Mouse (Mus musculus) left cerebral cortex, adult 18-20 months (tissue): ENCODE measurements around the gene Opa3. TPM values are rescaled to one million over a fixed set of nuclear protein-coding genes. Genes with fewer than 3 reads are reported as not detected.

Experiments used
- DNase-seq, 2 experiments: peaks; one replicate each; pipeline ENCODE4 v3.0.0; 2021 to 2022; ENCODE audit warnings: low spot score in 2 of 2, mixed read lengths in 1 of 2
- long read RNA-seq, 2 experiments: library from polyadenylated mRNA; stranded (forward); transcript quantifications; one replicate each; pipeline ENCODE4 v2.0.0; 2021
- total RNA-seq, 2 experiments: library from RNA; stranded (reverse); gene quantifications; 2 replicates each; pipeline ENCODE4 v1.2.3; 2021

Opa3 gene
- 10 to 100 TPM; 47.3 to 47.6 TPM for total RNA-seq
- long read RNA-seq, experiment 1, transcript Opa3-201 (2 exons, 3,366 nt) = major isoform, 80 of 92 reads
- long read RNA-seq, experiment 1, partial matches to known transcripts = 7 of 92 reads
- long read RNA-seq, experiment 1, other reads (novel, unspliced or antisense) = 4 of 92 reads
- long read RNA-seq, experiment 2, transcript Opa3-201 (2 exons, 3,366 nt) = major isoform, 53 of 57 reads
- long read RNA-seq, experiment 2, partial matches to known transcripts = 4 of 57 reads
- long read RNA-seq, experiment 2, other reads (novel, unspliced or antisense) = 0 of 57 reads

DNA sequence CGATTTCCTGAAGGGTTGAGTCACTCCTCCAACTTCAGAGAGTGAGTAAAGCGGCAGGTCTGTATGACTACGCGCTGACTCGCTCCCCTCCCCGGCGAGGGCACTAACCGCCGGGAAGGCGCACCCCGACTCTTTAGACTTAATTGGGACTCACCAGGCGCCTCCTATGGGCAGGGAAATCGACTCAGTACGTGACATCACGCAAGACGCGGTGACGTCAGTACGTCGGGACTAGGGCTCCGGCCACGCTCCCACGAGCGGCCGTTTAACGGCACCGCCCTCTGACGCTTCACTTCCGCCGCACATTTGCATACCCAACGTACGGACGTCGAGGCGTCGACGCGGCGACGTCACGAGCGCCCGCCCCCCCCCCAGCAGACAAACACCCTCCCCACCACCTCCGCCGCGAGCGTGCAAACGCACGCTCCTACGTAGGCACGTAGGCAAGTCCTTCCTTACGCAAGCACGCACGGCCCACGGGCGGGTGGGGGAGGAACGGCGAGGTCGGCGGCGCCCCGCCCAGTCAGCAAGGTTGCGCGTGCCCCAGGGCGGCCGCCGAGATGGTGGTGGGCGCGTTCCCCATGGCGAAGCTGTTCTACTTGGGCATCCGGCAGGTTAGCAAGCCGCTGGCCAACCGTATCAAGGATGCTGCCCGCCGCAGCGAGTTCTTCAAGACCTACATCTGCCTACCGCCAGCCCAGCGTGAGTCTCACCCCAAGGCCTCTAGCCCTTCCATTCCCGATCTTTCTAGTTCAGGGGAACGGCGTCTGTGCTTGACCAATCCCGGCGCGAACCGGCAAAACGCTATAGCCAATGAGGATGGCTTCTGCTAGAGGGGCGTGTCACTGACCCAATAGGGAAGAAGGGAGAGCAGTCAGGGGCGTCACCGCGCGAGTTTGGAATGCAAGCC lies at the start of gene Opa3:
Gene Opa3, plus strand, starts transcription at position 452 of the 910 bp plus-strand sequence.
- peak; percentile 100 for DNase-seq

DNA sequence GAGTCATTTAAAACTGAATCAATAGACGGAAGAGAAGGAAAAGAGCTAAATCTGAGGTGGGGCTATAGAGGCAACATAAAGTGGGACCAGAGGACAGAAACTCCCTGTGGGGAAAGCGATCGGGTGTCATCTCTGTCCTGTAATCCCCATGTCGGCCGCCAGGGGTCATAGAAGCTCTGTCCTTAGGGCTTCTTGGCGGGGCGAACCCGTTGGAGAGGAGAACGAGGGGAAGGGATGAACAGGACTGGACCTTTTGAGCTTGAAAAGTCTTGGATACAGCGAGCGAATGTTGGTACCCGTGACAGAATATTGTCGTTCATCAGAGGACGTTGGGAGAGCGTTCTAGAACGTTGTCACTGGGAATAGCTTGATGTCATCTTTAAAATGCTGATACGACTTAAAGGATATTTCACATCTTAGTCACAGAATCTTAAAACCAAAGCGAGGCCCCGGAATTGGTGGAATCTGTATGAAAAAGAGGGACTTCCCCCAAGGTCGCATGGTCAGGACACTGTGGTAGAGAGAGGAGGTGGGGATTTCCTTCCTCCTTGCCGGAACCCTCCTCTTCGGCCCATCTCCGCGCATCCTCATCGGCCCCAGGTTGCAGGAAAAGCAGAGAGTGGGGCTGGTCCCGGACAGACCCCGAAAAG lies 49.6 kb upstream of the Opa3 start:
- peak; percentile 87 to 91 for DNase-seq

DNA sequence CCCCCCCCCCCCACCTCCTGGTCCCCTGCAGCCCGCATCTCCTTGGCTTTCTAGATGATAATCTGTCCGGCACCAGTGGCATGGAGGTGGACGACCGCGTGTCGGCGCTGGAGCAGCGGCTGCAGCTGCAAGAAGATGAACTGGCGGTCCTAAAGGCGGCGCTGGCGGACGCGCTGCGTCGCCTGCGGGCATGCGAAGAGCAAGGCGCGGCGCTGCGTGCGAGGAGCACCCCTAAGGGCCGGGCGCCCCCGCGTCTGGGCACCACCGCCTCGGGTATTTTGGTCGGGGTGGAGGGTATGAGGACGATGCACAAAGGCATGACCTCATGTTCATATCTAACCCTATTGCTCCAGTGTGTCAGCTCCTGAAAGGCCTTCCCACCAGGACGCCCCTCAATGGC lies 49.0 kb upstream of the Opa3 start:
- DNase-seq = peak; percentile 56 to 73

DNA sequence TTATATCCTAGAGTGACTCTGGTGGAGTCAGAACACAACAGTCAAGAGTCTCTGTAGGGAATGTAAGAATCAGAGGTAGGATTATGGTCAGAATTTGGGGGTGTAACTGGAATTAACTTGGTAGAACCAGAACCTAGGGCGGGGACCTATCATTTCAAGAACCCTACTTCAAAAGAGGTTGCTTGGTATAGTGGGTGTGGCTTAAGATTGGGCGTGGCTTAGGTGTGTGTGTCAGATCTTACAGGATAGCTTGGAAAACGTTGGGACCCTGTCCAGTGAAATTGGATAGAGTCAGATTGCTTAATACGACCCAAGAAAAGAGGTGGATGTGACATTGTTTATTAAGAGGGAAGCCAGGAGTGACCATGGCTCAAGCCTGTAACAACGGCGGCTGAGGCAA lies 48.2 kb upstream of the Opa3 start:
- DNase-seq = no peak

DNA sequence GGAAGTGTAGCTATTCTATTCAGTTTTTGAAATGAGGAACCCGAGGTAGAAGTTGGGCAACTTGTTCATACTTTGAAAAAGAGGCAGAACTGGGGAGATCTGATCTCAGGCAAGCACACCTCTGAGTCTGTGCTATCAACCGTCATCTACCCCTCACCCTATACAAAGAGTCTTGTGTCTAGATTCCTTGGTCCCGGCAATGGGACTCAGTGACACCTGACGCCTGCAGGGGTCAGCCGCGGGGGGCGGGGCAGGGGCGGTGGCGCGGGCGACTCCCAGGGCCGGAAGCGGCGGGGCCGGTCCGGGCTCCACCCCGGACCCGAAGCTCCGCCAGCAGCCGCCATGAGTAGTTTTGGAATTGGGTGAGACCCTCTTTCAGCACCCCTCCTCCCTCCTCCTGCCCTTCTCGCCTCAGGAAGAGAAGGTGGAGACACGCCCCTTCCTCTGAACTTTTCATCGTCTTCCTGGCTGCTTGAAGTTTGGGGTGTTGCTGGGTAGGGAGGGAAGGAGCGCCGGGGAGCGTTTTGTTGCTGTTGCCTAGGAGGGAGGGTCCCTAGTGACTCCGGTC lies 47.2 kb upstream of the Opa3 start:
- DNase-seq = no peak

DNA sequence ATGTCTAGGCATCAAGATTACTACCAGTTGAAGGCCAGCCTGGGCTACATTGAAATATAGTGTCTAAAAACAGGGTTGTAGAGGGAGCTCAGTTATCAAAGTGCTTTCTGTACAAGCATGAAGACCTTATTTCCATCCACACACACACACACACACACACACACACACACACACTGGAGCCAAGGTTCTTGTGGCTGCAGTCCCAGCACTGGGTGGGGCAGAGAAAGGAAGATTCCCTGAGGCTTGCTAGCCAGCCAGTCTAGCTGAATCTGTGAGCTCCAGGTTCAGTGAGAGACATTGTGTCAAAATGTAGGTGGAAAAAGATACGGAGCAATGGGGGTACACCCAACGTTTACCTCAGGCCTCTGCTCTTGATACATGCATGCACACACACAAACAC lies 43.9 kb upstream of the Opa3 start:
- DNase-seq = no peak

DNA sequence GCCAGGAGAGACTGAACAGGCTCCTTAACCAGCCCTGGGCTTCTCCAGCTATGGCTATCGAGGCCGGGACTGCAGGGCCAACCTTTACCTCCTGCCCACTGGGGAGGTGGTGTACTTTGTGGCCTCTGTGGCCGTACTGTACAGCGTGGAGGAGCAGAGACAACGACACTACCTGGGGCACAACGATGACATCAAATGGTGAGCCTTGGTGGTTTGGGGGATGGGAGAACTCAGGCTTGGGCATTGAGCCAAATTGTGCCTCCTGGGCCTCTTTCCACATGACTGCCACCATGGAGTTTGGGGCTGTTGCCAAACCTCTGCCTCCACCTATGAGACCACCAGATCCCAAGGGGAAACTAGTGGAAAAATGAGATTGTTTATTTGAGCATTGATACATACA lies 43.4 kb upstream of the Opa3 start:
- DNase-seq = no peak

DNA sequence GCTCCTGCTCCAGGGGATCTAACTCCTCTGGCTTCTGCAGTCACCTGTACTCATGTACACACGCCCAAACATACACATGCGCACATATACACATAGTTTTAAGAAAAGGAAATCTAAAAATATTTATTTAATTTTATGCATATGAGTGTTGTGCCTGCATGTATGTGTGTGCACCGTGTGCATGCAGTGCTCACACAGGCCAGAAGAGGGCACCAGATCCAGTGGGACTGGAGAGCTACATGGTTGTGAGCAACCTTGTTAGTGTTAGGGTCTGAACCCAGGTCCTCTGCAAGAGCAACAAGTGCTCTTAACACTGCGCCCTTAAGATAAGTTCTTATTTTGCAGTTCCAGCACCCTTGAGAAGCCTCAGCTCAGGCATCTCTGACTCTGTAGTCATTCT lies 33.5 kb upstream of the Opa3 start:
- no peak for DNase-seq

DNA sequence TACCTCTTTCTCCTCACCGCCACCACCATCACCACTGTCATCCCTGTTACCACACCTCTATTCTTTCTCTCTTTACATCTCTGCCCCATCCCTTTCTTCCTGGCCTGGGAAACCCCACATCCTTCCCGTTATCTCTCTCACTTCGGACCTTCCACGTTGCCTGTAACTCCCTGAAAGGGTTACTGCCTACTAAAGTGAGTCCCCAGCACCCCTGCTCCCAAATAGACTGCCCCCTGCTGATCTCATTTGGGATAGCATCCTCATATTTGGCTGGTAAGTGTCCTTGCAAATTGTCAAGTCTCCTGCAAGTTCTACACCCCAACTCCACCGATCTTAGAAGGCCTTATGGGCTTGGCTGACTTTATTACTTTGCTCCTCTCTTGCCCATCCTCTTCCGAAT lies 31.5 kb upstream of the Opa3 start:
- peak in 1 of 2 experiments; percentile 66 for DNase-seq

DNA sequence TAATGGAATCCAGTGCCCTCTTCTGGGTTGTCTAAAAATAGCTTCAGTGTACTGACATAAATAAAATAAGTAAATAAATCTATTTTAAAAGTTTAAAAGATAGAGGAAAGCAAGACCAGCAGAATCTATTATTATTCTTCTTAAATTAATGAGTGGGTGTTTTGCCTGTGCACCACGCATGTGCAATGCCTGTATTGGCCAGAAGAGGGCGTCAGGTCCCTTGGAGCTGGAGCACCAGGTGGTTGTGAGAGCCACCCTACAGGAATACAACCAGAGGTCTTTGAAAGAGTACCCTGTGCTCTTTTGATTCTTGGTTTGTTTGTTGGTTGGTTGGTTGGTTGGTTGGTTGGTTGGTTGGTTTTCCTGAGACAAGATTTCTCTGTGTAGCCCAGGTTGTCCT lies 30.1 kb upstream of the Opa3 start:
- DNase-seq = no peak

DNA sequence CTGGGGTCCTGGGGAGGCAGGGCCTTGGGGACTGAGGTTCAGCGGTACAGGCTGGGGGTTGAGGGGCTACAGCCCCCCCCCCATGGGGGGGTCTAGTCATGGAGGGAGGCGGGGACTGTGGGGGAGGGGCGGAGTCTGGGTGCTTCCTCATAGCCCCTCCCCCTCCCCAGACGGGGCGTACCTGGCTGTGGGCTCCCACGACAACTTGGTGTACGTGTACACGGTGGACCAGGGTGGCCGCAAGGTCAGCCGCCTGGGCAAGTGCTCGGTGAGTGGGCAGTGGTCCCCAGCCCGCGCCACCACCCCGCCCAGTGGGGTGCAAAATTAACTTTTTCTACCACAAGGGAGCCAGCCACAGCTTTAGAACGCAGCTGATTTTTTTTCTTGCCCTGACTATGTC lies 26.5 kb upstream of the Opa3 start:
- no peak for DNase-seq

DNA sequence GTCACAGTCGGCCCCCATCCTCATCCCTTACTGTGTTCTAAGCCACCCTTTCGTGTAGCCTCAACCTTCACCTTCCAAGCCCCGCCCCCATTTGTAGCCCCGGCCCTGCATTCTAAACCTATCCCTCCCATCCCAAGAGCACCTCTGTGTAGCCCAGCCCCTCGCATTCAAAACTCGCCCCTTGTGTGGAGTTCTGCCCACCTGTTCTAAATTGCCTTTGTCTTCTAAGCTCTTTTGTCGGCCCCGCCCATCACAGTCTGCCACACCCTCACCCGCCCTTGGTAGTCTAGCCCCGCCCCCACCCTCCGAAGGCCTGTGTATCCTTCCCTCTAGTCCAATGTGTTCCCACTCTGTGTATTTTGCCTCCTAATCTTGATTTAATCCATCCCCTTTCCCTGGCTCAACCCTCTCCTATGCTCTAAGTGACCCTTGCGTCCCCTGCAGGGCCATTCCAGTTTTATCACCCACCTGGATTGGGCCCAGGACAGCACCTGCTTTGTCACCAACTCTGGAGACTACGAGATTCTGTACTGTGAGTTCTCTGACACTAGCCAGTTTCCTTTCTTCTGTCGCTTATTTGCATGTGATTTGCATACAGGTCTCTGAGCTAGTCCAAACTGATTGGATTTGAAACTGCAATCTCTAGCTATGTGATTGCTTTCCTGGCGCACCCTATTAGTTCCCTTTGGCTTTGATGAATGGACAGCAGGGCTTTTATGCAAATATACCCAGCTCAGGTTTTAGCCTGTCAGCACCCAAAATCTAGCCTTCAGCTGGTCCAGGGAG lies 25.9 kb upstream of the Opa3 start:
- no peak for DNase-seq

DNA sequence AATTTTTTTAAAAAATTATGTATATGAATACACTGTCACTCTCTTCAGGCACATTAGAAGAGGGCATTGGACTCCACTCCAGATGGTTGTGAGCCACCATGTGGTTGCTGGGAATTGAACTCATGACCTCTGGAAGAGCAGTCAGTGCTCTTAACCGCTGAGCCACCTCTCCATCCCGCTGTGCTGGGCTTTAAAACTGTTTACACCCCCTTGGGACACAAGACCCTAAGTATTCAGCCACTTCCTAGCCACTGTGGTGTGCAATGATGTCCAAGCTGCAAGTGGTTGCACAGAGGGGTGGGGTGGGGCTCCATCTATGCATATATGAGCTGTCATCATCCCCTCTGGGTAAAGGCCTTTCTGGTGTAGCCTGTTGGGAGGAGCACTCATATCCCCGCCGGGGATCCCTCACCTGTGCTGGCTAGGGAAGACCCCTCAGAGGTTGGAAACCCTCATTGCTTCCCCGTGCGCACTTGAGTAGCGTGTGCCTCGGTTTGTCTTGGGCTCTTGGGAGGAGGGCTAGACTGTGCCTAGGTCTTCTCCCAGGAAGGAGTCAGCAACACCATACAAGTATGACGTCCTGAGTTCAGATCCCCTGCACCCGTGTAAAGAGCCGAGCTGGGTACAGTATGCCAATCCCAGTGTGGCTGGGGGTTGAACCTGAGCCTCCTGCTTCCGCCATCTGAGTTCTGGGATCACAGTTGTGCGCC lies 19.8 kb upstream of the Opa3 start:
- DNase-seq = no peak

DNA sequence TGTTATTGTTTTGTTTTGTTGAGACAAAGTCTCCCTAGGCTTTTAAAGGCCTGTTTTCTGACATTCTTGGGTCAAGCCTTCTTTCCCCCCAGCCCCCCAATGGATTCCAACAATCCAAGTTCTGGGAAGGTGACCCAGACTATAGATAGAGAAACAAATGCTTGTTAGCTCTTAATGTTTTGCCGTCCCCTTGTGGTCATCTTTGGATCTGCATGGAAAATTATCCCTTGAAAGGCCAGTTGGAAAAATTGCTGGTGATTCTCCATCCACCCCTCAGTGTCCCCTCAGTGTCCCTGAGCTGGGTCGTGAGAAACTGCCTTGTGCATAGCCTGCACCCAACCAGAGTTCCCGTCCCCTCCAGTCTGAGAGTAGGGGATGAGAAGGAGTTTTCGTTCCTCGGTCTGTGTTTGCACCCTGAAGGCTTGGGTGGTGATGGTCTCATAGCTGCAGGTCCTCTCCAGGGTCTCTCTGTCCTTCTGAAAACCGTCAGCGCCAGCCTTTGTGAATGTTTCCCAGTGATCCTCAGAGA lies 19.1 kb upstream of the Opa3 start:
- peak; percentile 26 to 64 for DNase-seq

DNA sequence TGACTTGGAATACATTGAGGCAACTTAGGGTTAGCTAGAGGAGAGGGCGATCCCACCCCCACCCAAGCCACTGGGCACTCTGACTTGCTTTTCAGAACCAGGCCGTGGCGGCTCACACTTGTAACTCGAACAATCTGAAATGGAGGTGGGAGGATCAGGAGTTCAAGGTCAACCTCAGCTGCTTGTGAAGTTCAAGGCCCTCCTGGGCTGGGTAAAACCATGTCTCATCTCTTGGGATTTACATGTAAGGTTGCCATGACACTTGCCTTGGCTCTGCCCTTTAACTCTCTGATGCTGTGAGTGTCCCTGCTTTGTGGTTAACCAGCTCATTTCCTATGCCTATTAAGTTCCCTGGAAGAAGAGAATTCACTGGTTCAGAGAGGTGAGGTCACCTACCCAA lies 18.6 kb upstream of the Opa3 start:
- DNase-seq = no peak

DNA sequence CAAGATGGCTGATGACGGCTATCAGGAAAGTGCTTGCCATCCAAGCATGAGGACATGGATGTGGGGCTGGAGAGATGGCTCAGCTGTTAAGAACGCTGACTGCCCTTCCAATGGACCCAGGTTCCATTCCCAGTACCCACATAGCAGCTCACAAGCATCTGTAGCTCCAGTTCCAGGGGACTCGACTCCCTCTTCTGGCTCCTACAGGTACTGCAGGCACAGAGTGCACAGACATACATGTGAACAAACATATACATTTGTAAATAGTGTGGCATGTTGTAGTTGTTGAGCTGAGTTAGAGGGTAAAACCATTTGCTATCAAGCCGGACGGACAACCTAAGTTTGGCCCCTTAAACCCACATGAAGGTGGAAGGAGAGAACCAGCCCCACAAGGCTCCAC lies 18.1 kb upstream of the Opa3 start:
- no peak for DNase-seq

DNA sequence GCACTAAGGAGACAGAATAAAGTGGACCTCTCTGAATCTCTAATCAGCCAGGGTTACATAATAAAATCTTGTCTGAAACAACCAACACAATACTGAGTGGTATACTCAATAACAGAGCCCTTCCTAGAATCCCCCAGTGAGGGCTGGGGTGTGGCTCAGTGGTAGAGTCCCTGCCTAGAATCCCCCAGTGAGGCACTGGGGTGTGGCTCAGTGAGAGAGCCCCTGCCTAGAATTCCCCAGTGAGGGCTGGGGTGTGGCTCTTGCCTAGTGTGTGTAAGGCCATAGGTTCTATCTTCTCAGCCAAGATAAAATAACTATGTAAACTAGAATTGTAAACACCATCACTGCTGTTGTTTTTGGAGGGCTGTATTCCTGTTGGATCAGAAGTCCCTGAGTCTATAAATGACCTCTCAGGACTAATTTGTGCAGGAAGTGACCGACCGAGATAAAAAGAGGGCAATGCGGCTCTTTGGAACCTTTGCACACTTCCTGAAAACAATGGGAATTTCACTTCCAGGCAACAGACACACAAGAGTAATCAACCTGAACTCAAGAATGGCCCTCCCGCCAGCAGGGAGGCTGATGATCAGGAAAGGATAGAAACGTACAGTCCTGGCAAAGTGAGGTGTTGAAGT lies 17.0 kb upstream of the Opa3 start:
- DNase-seq = no peak

DNA sequence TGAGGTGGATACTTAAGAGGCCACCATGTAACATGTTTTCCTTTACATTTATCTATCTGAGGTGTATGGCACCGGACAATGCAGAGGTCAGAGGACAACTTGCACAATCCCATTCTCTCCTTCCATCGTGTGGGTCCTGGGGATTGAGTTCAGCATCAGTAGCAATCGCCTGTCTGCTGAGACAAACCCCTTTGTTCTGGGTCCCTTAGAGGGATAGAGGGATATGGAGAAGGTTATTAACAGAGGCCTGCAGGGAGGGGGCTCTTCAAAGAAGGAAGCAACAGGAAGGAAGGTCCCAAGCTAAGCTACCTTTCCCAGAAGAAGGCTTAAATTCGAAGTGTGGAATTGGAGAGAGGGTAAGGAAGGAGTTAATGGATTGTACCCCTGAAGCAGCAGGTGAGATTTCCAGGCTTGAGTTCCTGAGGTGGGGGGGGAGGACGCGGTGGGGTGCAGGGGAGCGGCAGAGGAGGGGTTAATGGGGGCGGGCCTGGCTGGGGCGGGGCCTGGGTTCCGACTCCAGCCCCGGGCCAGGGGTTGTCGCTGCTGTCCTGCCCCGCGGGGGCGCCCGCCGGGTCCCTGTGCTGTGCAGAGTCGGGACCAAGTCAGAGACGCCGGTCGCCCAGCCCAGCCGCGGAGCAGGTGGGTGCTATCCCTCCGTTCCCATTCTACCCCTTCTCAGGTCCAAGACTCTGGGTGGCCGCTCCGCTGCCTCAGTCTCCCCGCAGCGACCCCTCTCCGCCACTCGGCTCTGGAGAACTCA lies 16.0 kb upstream of the Opa3 start, which contains the start of gene Gpr4:
Gene Gpr4, plus strand, starts transcription at position 543 of the 760 bp plus-strand sequence.
- DNase-seq = no peak

DNA sequence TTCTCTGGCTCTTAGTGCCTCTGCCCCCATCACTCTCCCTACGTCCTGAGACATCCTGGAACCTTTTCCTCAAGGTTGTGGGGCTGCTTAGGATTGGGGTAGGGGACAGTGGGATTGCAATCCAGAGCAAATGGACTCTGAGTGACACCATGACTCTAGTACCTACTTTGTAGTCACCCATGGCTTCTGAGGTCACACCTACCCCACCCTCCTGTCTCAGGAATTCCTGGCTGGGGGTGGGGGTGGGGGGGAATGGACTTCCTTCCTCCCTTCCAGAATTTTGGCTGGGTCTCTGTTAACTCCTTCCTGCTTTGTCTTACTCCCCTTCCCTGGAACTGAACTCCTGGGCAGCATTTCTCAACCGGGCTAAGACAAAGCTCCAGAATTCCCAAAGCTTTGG lies 14.7 kb upstream of the Opa3 start:
- DNase-seq = no peak
